Mouse (Mus musculus) heart, adult 2 months (tissue): ENCODE data around the gene Sox30.

Source experiments
- CTCF ChIP-seq: fragments of 200-600 bp; IDR thresholded peaks from 2 replicates; pipeline ENCODE4 v1.8.1; 2022; ENCODE audit warnings: antibody characterized with exemption, mild to moderate bottlenecking, moderate library complexity
- EP300 ChIP-seq: fragments of 200-500 bp; IDR thresholded peaks from 2 replicates; pipeline ENCODE4 v1.6.1; 2011; ENCODE audit warnings: low read depth, low read length, control low read depth; ENCODE audit not compliant: insufficient read depth
- POLR2A ChIP-seq: fragments of 200-500 bp; IDR thresholded peaks from 2 replicates; pipeline ENCODE4 v1.6.1; 2011; ENCODE audit warnings: mild to moderate bottlenecking, low read depth, low read length, control low read depth; ENCODE audit not compliant: insufficient read depth

- TF ChIP-seq CTCF (peak; percentile 4; the same call in 1 of the 2 replicates), POLR2A (no peak), EP300 (no peak)
Measured at GRCm38 (mm10) chr11:45960003-45960402, 20.1 kb upstream of the Sox30 start.
